Mouse (Mus musculus): Measurements from ENCODE around the gene Capn9. TPM values are rescaled to one million over a fixed set of nuclear protein-coding genes. Genes with fewer than 3 reads are reported as not detected.

The Capn9 gene
- polyA plus RNA-seq, 1 experiment from 2014 or later = 0.08 TPM

GRCm38 (mm10) chr8:124557476-124557875, 18.4 kb upstream of the Capn9 start:
- ATAC-seq (ENCODE audit: low read depth) = no peak
- Histone ChIP-seq H3K27ac (ENCODE audit: low read length) (no peak overlapping the region), H3K27me3 (ENCODE audit: control insufficient read depth, insufficient read depth, low read depth, low read length) (no peaks in the 10 kb centered on the region), H3K9me3 (replicated peaks; ENCODE audit: control insufficient read depth, low read length) (no peaks in the 10 kb centered on the region), H3K4me2 (ENCODE audit: low read depth, low read length) (no peak overlapping the region), H3K9ac (ENCODE audit: low read depth, low read length) (no peak overlapping the region), H3K4me1 (ENCODE audit: control insufficient read depth, low read depth, low read length) (no peaks in the 10 kb centered on the region), H3K36me3 (ENCODE audit: control insufficient read depth, insufficient read depth) (no peaks in the 10 kb centered on the region), H3K4me3 (ENCODE audit: low read depth, low read length) (no peak overlapping the region)
- 49% methylated on average over 5 of the region's 5 CpGs for WGBS (ENCODE audit: insufficient replicate concordance)

- Histone ChIP-seq H3K9me3 (replicated peaks; ENCODE audit: control insufficient read depth, low read length) (no peaks in the 10 kb centered on the region), H3K27me3 (ENCODE audit: control insufficient read depth, insufficient read depth, low read depth, low read length) (no peaks in the 10 kb centered on the region), H3K4me1 (ENCODE audit: control insufficient read depth, low read depth, low read length) (peaks cover 6% of the 10 kb centered on the region), H3K4me2 (ENCODE audit: low read depth, low read length) (peak overlapping the region; percentile 33), H3K9ac (ENCODE audit: low read depth, low read length) (no peak overlapping the region), H3K36me3 (ENCODE audit: control insufficient read depth, insufficient read depth) (no peaks in the 10 kb centered on the region), H3K27ac (ENCODE audit: low read length) (peak overlapping the region; percentile 46), H3K4me3 (ENCODE audit: low read depth, low read length) (peak overlapping the region; percentile 45)
- WGBS (ENCODE audit: insufficient replicate concordance) = 49% methylated on average over 6 of the region's 6 CpGs
- ATAC-seq (ENCODE audit: low read depth) = no peak
Observed at GRCm38 (mm10) chr8:124567126-124567525, 8.8 kb upstream of the Capn9 start.

GRCm38 (mm10) chr8:124567584-124567983, 8.3 kb upstream of the Capn9 start:
- no peak for ATAC-seq (ENCODE audit: low read depth)
- Histone ChIP-seq H3K36me3 (ENCODE audit: control insufficient read depth, insufficient read depth) (no peaks in the 10 kb centered on the region), H3K9ac (ENCODE audit: low read depth, low read length) (no peak overlapping the region), H3K27ac (ENCODE audit: low read length) (peak overlapping the region; percentile 46), H3K4me3 (ENCODE audit: low read depth, low read length) (peak overlapping the region; percentile 45), H3K4me1 (ENCODE audit: control insufficient read depth, low read depth, low read length) (peaks cover 6% of the 10 kb centered on the region), H3K9me3 (replicated peaks; ENCODE audit: control insufficient read depth, low read length) (no peaks in the 10 kb centered on the region), H3K27me3 (ENCODE audit: control insufficient read depth, insufficient read depth, low read depth, low read length) (no peaks in the 10 kb centered on the region), H3K4me2 (ENCODE audit: low read depth, low read length) (peak overlapping the region; percentile 33)
- 54% methylated on average over 3 of the region's 3 CpGs for whole genome bisulfite sequencing (ENCODE audit: insufficient replicate concordance)

GRCm38 (mm10) chr8:124569100-124569499, 6.8 kb upstream of the Capn9 start:
- peak overlapping the region; percentile 45 for H3K4me3 ChIP-seq (ENCODE audit: low read depth, low read length)

GRCm38 (mm10) chr8:124569593-124569992, 6.3 kb upstream of the Capn9 start, which contains the start of gene Agt:
TSS of gene Agt (minus strand) at chr8:124569706.
- Histone ChIP-seq H3K27ac (ENCODE audit: low read length) (peak within 1 kb of the TSS; percentile 82), H3K9ac (ENCODE audit: low read depth, low read length) (peak within 1 kb of the TSS; percentile 43; the same call in 1 of the 2 replicates), H3K4me2 (ENCODE audit: low read depth, low read length) (peak within 1 kb of the TSS; percentile 37)

More at GRCm38 (mm10) chr8:124569100-124569499, 6.8 kb upstream of the Capn9 start:
- Histone ChIP-seq H3K9me3 (replicated peaks; ENCODE audit: control insufficient read depth, low read length) (no peaks in the 10 kb centered on the region), H3K27ac (ENCODE audit: low read length) (peak overlapping the region; percentile 77), H3K27me3 (ENCODE audit: control insufficient read depth, insufficient read depth, low read depth, low read length) (no peaks in the 10 kb centered on the region), H3K9ac (ENCODE audit: low read depth, low read length) (peak overlapping the region; percentile 43; the same call in 1 of the 2 replicates), H3K4me2 (ENCODE audit: low read depth, low read length) (peak overlapping the region; percentile 33), H3K36me3 (ENCODE audit: control insufficient read depth, insufficient read depth) (no peaks in the 10 kb centered on the region), H3K4me1 (ENCODE audit: control insufficient read depth, low read depth, low read length) (peaks cover 6% of the 10 kb centered on the region)
- WGBS (ENCODE audit: insufficient replicate concordance) = 44% methylated on average over 2 of the region's 2 CpGs
- no peak for ATAC-seq (ENCODE audit: low read depth)

GRCm38 (mm10) chr8:124571732-124572429, 4.0 kb upstream of the Capn9 start:
- Histone ChIP-seq H3K9me3 (replicated peaks; ENCODE audit: control insufficient read depth, low read length) (no peaks in the 10 kb centered on the region), H3K36me3 (ENCODE audit: control insufficient read depth, insufficient read depth) (no peaks in the 10 kb centered on the region), H3K27ac (ENCODE audit: low read length) (peak overlapping the region; percentile 82), H3K27me3 (ENCODE audit: control insufficient read depth, insufficient read depth, low read depth, low read length) (no peaks in the 10 kb centered on the region), H3K4me1 (ENCODE audit: control insufficient read depth, low read depth, low read length) (peaks cover 6% of the 10 kb centered on the region), H3K4me2 (ENCODE audit: low read depth, low read length) (no peak overlapping the region), H3K9ac (ENCODE audit: low read depth, low read length) (no peak overlapping the region), H3K4me3 (ENCODE audit: low read depth, low read length) (no peak overlapping the region)
- 54% methylated on average over 8 of the region's 8 CpGs for WGBS (ENCODE audit: insufficient replicate concordance)
- peak; percentile 72 for ATAC-seq (ENCODE audit: low read depth)

More at GRCm38 (mm10) chr8:124569593-124569992, 6.3 kb upstream of the Capn9 start, which contains the start of gene Agt:
- Histone ChIP-seq H3K27me3 (ENCODE audit: control insufficient read depth, insufficient read depth, low read depth, low read length) (no peaks in the 10 kb centered on the region), H3K9me3 (replicated peaks; ENCODE audit: control insufficient read depth, low read length) (no peaks in the 10 kb centered on the region), H3K4me1 (ENCODE audit: control insufficient read depth, low read depth, low read length) (peaks cover 6% of the 10 kb centered on the region), H3K4me3 (ENCODE audit: low read depth, low read length) (peak within 1 kb of the TSS; percentile 45), H3K36me3 (ENCODE audit: control insufficient read depth, insufficient read depth) (no peaks in the 10 kb centered on the region)
- ATAC-seq (ENCODE audit: low read depth) = peak; percentile 80
- 51% methylated on average over 2 of the region's 2 CpGs for WGBS (ENCODE audit: insufficient replicate concordance)

GRCm38 (mm10) chr8:124572430-124572775, 3.5 kb upstream of the Capn9 start:
- H3K27me3 ChIP-seq (ENCODE audit: control insufficient read depth, insufficient read depth, low read depth, low read length) = no peaks in the 10 kb centered on the region
- H3K36me3 ChIP-seq (ENCODE audit: control insufficient read depth, insufficient read depth) = no peaks in the 10 kb centered on the region
- no peak overlapping the region for H3K4me3 ChIP-seq (ENCODE audit: low read depth, low read length)
- no peaks in the 10 kb centered on the region for H3K9me3 ChIP-seq (replicated peaks; ENCODE audit: control insufficient read depth, low read length)
- H3K27ac ChIP-seq (ENCODE audit: low read length) = peak overlapping the region; percentile 43; the same call in 1 of the 2 replicates
- no peak for ATAC-seq (ENCODE audit: low read depth)
- no peak overlapping the region for H3K4me2 ChIP-seq (ENCODE audit: low read depth, low read length)
- no peak overlapping the region for H3K9ac ChIP-seq (ENCODE audit: low read depth, low read length)
- peaks cover 6% of the 10 kb centered on the region for H3K4me1 ChIP-seq (ENCODE audit: control insufficient read depth, low read depth, low read length)

GRCm38 (mm10) chr8:124573552-124574340, 2.2 kb upstream of the Capn9 start:
- no peaks in the 10 kb centered on the region for H3K27me3 ChIP-seq (ENCODE audit: control insufficient read depth, insufficient read depth, low read depth, low read length)
- no peak overlapping the region for H3K9ac ChIP-seq (ENCODE audit: low read depth, low read length)
- ATAC-seq (ENCODE audit: low read depth) = no peak
- H3K9me3 ChIP-seq (replicated peaks; ENCODE audit: control insufficient read depth, low read length) = no peaks in the 10 kb centered on the region
- WGBS (ENCODE audit: insufficient replicate concordance) = 51% methylated on average over 15 of the region's 15 CpGs
- H3K36me3 ChIP-seq (ENCODE audit: control insufficient read depth, insufficient read depth) = no peaks in the 10 kb centered on the region
- no peak overlapping the region for H3K4me3 ChIP-seq (ENCODE audit: low read depth, low read length)
- peak overlapping the region; percentile 43; the same call in 1 of the 2 replicates for H3K27ac ChIP-seq (ENCODE audit: low read length)
- H3K4me2 ChIP-seq (ENCODE audit: low read depth, low read length) = no peak overlapping the region
- peaks cover 6% of the 10 kb centered on the region for H3K4me1 ChIP-seq (ENCODE audit: control insufficient read depth, low read depth, low read length)

- ATAC-seq (ENCODE audit: low read depth) = no peak
- H3K4me1 ChIP-seq (ENCODE audit: control insufficient read depth, low read depth, low read length) = no peaks in the 10 kb centered on the region
- H3K4me3 ChIP-seq (ENCODE audit: low read depth, low read length) = no peak overlapping the region
- no peak overlapping the region for H3K4me2 ChIP-seq (ENCODE audit: low read depth, low read length)
- H3K27me3 ChIP-seq (ENCODE audit: control insufficient read depth, insufficient read depth, low read depth, low read length) = no peaks in the 10 kb centered on the region
- WGBS (ENCODE audit: insufficient replicate concordance) = 61% methylated on average over 1 of the region's 1 CpGs
- no peaks in the 10 kb centered on the region for H3K9me3 ChIP-seq (replicated peaks; ENCODE audit: control insufficient read depth, low read length)
- no peak overlapping the region for H3K9ac ChIP-seq (ENCODE audit: low read depth, low read length)
- no peaks in the 10 kb centered on the region for H3K36me3 ChIP-seq (ENCODE audit: control insufficient read depth, insufficient read depth)
- H3K27ac ChIP-seq (ENCODE audit: low read length) = no peak overlapping the region
Observed at GRCm38 (mm10) chr8:124576751-124577150, 840 bp downstream of the Capn9 start.

All from liver, embryonic 16.5 days (tissue).